Mouse (Mus musculus): ENCODE data around the gene Med8. TPM values are rescaled to one million over a fixed set of nuclear protein-coding genes. Genes with fewer than 3 reads are reported as not detected.

Gene Med8
- total RNA-seq, 2 experiments from 2014 or later: 75.7 to 77.6 TPM

GRCm38 (mm10) chr4:118410871-118411270 is 1.7 kb downstream of the Med8 start:
- DNase-seq: no peak
- intact Hi-C loops (cut with DNase I): loop anchor here (5.0 kb wide), 1 partner anchor 49 kb away; no protein-coding TSS in a partner anchor

DNA sequence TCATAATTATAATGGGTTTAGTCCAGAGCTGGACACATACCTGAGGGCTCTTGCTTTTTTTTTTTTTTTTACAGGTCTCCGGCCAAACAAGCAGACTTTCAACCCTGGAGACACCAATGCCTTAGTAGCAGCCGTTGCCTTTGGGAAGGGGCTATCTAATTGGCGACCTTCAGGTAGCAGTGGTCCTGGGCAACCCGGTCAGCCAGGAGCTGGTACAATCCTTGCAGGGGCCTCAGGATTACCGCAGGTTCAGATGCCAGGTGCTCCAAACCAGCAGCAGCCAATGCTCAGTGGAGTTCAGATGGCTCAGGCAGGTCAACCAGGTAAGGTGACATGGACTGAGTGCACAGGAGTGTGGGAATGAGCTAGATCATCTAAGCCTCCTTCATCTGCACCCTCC is 4.4 kb downstream of the Med8 start:
- intact Hi-C loops (cut with DNase I): loop anchor here (5.0 kb wide), 1 partner anchor 51 kb away; no protein-coding TSS in a partner anchor
- no peak for DNase-seq

DNA sequence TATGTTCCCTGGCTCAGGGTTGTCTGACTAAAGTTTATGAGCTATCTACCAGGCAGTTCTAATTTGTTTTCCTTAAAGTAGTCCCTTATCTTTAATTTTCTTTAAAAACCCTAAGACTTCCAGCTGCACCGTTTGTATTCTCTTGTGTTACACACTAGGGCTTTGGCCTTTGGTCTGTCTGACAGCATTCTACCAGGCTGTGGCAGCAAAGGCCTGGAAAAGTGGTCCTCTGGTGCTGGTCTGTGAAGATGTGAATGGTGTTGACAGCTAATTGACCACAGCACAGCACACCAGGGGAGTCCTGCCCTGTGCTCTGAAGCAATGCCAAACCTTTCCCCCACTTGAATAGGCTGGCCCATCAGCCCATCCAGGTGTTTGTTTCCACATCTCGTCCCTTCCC is 6.6 kb downstream of the Med8 start:
- intact Hi-C loops (cut with DNase I): no loop called here

DNA sequence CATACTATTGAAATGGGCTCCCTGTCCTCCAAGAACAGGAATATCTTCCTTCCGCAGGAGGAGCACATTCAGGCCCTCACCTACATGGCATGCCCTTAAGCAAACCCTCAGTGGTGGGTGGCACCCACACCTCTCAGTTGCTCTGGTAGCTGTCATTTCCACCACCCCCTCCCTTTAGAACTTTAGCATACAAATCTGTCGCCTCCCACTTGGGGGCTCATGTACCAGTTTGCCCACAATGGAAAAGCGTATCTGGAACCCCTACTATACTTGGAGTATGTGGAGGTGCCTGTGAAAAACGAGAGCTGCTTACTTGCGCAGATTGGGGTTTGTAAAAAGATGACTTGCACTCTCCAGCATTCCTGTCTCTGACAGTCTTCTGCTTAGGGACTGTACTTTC is 7.2 kb downstream of the Med8 start:
- intact Hi-C loops (cut with DNase I): no loop called here
- DNase-seq: no peak

More for the DNA sequence above, 6.6 kb downstream of the Med8 start:
- DNase-seq: no peak

- DNase-seq: no peak
- intact Hi-C loops (cut with DNase I): no loop called here
Observed at GRCm38 (mm10) chr4:118417112-118417797, 8.1 kb downstream of the Med8 start.

DNA sequence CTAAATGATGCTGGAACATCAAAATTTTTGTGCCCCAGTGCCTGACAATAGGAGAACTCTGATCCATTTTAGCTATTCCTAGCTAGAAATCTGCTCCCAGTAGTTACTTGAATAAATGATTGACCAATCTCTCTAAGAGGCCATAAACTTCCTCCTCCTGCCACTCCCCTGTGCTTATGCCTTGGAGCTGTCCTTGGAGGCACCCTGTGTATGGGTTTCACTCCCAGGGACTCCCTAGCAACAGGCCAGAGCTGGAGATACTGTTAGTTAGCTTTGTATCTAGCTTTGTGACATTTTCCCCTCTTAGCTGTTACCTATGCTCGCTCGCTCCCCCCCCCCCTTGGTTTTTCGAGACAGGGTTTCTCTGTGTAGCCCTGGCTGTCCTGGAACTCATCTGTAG is 12.2 kb downstream of the Med8 start:
- DNase-seq: no peak
- intact Hi-C loops (cut with DNase I): no loop called here

- no peak for DNase-seq
- intact Hi-C loops (cut with DNase I): no loop called here
Observed at GRCm38 (mm10) chr4:118424541-118425160, 15.5 kb downstream of the Med8 start.

DNA sequence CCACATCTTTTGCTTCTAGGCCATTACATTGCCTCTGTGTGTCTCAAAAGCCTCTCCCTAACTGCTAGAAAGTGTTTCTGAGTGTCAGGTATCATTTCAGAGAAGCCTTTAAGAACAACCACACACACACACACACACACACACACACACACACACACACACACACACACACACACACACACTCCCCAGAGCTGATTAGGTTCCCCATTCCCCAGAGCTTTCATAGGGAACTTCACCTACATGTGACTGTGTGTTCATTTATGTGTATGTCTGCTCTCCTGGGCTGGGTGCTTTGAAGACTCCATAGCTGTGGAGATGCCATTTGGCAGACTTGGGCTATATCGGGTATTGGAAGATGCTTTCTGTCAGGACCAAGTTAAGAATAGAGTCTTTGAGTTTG is 16.2 kb downstream of the Med8 start:
- intact Hi-C loops (cut with DNase I): no loop called here
- DNase-seq: no peak

DNA sequence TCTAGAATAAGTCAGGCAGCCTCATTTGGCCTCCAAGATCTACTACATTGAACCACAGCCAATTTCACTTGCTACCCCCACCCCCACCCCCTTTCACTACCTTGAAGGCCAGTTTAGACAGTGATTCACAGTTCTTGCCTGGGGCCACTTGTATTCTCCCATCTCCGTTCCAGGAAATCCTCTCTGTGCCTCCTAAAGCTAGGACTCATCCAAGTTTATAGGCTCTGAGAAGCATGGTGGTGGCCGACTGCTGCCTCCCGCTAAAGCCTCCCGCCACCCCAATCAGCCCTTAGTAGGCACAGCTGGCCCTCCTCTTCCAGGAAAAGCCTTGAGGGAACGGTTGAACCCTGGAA is 18.3 kb downstream of the Med8 start:
- no peak for DNase-seq
- intact Hi-C loops (cut with DNase I): no loop called here

DNA sequence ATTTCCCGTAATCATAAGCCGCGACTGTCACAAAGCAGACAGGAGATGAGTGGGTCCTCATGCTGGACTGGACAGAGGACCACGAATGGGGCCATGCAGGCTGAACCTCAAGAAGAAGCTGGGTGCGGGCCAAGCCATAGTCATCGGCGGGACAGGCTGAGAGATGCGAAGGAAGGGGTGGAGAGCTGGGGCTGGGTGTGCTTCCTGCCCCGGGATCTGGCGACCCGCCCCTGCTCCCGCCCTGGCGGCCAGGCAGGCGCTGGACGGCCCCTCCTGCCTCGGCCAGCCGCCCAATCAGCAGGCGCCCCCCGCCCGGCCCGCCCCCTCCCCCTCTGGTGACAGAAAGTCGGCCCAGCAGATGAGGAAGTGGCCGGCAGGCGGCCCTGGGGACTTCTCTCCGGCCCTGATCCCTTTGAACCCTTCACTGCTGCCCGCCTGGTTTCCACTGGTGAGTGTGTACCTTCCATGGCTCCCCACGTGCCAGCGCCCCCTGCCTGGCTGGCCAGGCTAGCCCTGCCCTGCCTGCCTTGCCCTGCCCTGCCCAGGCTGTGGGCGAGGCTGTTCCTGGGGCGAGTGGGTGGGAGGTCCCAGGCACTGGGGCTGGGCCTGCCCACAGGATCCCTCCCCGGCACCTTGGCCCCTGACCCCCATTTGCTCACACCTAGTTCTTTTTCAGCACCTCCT is 18.8 kb downstream of the Med8 start, which contains the start of gene Elovl1:
TSS of gene Elovl1 (plus strand) at position 326 of the 684 bp plus-strand sequence.
- intact Hi-C loops (cut with DNase I): no loop called here
- DNase-seq: peak; percentile 90

DNA sequence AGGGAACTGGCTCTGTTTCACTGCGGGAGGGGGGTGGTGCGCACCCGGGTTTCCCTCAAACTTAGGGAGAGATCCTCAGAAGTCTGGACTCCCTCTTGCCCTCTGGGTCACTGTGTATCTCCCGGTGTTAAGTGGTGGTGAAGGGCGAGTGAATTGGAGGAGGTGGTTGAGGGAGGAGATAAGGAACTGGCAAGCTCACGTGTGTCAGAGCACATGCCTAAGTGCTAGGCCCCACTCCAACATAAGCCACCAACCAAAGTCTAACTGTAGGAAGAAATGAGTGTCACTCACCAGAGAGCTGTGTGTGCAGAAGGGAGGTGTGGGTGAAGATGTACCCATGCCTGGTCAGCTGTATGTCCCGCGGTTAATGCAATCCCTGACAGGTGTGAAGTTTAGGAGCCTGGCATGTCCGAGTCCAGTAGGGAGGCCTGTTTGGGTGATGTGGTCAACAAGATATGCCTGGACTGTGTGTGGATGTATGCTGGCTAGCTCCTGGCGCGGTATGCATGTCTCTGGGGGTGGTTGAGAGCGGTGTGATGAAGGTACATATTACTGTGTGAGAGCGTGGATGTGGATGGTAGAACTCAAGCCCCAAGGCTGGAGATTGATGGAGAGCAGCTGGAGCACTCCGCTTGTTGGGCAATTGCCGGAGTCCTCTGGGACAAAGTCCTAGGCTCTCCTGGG is 19.5 kb downstream of the Med8 start:
- intact Hi-C loops (cut with DNase I): no loop called here

GRCm38 (mm10) chr4:118429215-118429895 is 20.2 kb downstream of the Med8 start:
- intact Hi-C loops (cut with DNase I): no loop called here
- DNase-seq: no peak

More for the DNA sequence above, 19.5 kb downstream of the Med8 start:
- no peak for DNase-seq

DNA sequence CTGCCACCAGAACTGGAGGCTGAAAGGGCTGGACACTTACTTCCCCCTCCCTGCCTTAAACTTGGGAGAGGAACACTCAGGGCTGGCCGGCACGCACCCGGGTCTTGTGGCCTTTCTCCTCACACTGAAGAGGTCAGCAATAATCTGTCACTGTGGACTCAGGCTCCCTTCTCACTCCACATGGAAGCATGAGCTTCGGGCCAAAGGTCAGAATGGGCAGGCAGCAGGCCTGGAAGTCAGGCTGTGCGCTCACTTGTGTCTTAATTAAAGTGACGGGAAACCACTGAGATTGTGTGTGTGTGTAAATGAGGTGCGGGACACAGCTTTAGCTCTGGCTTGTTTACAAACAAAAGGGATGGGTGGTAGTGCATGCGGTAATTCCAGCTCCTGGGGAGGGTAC is 23.2 kb downstream of the Med8 start:
- intact Hi-C loops (cut with DNase I): no loop called here
- DNase-seq: no peak

GRCm38 (mm10) chr4:118436820-118437603 is 27.9 kb downstream of the Med8 start, which contains the start of gene Cdc20:
TSS of gene Cdc20 (minus strand) at chr4:118437352.
- intact Hi-C loops (cut with DNase I): loop anchor here (5.0 kb wide), 1 partner anchor 135 kb away; no protein-coding TSS in a partner anchor

DNA sequence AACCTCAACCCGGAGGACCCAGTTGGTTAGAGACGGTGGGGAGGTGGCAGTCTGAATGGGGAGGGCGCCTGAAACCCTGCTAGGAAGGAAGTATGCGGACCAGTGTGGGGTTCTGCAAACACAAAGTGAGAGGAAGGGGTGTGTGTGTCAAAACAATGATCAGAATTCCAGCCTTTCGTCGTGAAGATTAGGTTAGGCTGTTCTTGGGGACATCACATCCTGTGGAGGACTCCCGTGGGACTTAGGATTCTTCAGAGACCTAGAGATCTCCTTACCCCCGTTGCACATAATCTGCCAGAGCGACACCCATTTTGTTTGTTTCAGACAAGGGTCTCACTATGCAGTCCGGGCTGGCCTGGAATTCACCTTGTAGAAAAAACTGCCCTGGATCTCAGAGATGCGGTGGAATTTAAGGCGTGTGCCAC is 28.7 kb downstream of the Med8 start:
- intact Hi-C loops (cut with DNase I): loop anchor here (5.0 kb wide), 1 partner anchor 134 kb away; no protein-coding TSS in a partner anchor

More at GRCm38 (mm10) chr4:118436820-118437603, 27.9 kb downstream of the Med8 start, which contains the start of gene Cdc20:
- peak; percentile 93 for DNase-seq

GRCm38 (mm10) chr4:118445088-118445487 is 36.0 kb downstream of the Med8 start:
- intact Hi-C loops (cut with DNase I): no loop called here
- DNase-seq: no peak

More for the DNA sequence above, 28.7 kb downstream of the Med8 start:
- DNase-seq: no peak

DNA sequence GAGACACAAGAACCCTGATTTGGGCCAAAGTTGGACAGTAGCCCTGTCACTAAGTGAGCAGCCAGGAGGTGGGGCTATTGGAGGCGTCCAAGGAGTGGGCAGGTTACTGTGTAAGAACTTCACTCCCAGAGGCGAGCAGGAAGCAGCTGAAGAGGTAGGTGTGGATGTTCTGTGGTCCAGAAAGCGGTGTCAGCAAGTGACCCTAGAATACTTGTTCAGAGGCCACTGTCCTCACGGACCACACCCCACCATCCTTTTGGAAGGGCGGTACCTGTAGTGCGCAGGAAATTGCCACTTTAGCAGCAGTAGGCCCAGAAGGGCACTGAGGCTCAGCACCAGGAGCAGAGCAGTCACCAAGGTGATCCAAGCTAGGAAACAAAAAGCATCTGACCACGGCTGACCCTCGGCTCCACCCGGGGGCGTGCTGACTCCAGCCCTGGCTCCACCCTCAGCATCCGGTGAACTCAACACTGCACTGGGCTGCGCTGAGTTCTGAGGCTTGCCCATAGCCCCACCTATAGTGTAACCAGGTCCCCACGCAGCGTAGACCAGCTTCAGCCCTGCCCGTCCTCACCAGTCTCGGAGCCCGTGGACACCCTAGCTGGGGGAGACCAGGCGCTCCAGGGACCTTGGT is 36.8 kb downstream of the Med8 start:
- no peak for DNase-seq
- intact Hi-C loops (cut with DNase I): no loop called here

GRCm38 (mm10) chr4:118446415-118447153 is 37.4 kb downstream of the Med8 start:
- DNase-seq: no peak
- intact Hi-C loops (cut with DNase I): no loop called here

All from left cerebral cortex, postnatal 4 days (tissue).